Mouse (Mus musculus) forebrain, embryonic 11.5 days (tissue): Measurements from ENCODE around the gene Aif1. TPM values are rescaled to one million over a fixed set of nuclear protein-coding genes. Genes with fewer than 3 reads are reported as not detected.

ENCODE experiments used
- ATAC-seq: fragments of 200-750 bp; cut with Nextera tagmentation; replicated peaks from 2 replicates; pipeline ENCODE4 v1.8.0; 2017; ENCODE audit warnings: moderate TSS enrichment; ENCODE audit not compliant: low FRiP score
- DNase-seq: peaks from one replicate; pipeline ENCODE4 v3.0.0-alpha.2; 2017; ENCODE audit warnings: low spot score
- H3K27ac ChIP-seq: fragments of 300-500 bp; sonication (generic); 2 replicates; pipeline ENCODE4 v1.5.1; 2014; ENCODE audit warnings: low read depth, low read length
- H3K27me3 ChIP-seq: fragments of 300-500 bp; sonication (generic); 2 replicates; pipeline ENCODE4 v1.6.1; 2014; ENCODE audit warnings: mild to moderate bottlenecking, low read length, mixed read lengths; ENCODE audit not compliant: control insufficient read depth, insufficient read depth
- H3K36me3 ChIP-seq: fragments of 300-500 bp; sonication (generic); 2 replicates; pipeline ENCODE4 v1.6.1; 2014; ENCODE audit warnings: mild to moderate bottlenecking, low read length, moderate library complexity, mixed read lengths; ENCODE audit not compliant: control insufficient read depth, insufficient read depth
- H3K4me1 ChIP-seq: fragments of 300-500 bp; sonication (generic); replicated peaks from 2 replicates; pipeline ENCODE4 v1.6.1; 2014; ENCODE audit warnings: low read length, mixed read lengths; ENCODE audit not compliant: control insufficient read depth, insufficient read depth
- H3K4me2 ChIP-seq: fragments of 300-500 bp; sonication (generic); 2 replicates; pipeline ENCODE4 v1.6.1; 2014; ENCODE audit warnings: low read depth, mild to moderate bottlenecking, low read length, moderate library complexity, mixed read lengths; ENCODE audit not compliant: severe bottlenecking
- H3K4me3 ChIP-seq: fragments of 300-500 bp; sonication (generic); 2 replicates; pipeline ENCODE4 v1.5.1; 2014; ENCODE audit warnings: low read depth, low read length
- H3K9ac ChIP-seq: fragments of 300-500 bp; sonication (generic); 2 replicates; pipeline ENCODE4 v1.6.1; 2014; ENCODE audit warnings: low read length
- H3K9me3 ChIP-seq: fragments of 300-500 bp; sonication (generic); 2 replicates; pipeline ENCODE4 v1.6.1; 2016; ENCODE audit warnings: low read length, mixed read lengths; ENCODE audit not compliant: control insufficient read depth
- WGBS: fragments of 180-500 bp; shearing (Covaris S2); extraction: QIAGEN DNeasy Blood & Tissue Kit; methylation state at CpG from one replicate; pipeline ENCODE4 v1.1.7; 2014; 5-methylcytosine and 5-hydroxymethylcytosine counted together
- polyA plus RNA-seq: library from polyadenylated mRNA; unstranded; fragments of >200 nt; fragmentation: Nextera tagmentation; extraction: Ambion mirVana; gene quantifications from 2 replicates; pipeline ENCODE4 v1.2.1, GENCODE M21; 2014

Gene Aif1
- polyA plus RNA-seq, 1 experiment from 2014 or later, result 3.5 TPM

DNA sequence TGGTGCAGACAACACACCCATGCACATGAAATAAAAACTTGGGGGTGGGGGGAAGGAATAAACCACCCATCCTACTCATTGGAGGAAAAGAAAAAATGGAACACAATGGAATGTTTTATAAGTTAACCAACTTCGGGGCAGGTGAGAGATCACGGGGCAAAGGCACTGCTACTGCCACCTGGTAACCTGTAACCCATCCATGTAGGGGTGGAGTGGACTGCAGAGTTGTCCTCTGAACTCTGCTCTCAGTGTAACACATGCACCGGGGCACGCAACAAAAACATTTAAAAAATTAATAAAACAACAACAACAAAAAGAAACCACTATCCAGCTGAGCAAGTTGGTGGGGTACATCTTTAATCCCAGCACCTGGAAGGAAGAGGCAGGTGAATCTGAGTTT is 23.7 kb downstream of the Aif1 start:
- ATAC-seq, result no peak
- Histone ChIP-seq H3K27ac (no peak overlapping the region), H3K9ac (no peak overlapping the region), H3K27me3 (no peaks in the 10 kb centered on the region), H3K4me2 (no peak overlapping the region), H3K4me1 (no peaks in the 10 kb centered on the region), H3K9me3 (no peaks in the 10 kb centered on the region), H3K4me3 (no peak overlapping the region), H3K36me3 (peaks cover 65% of the 10 kb centered on the region)
- DNase-seq, result no peak
- WGBS, result 97% methylated on average over 4 of the region's 4 CpGs

DNA sequence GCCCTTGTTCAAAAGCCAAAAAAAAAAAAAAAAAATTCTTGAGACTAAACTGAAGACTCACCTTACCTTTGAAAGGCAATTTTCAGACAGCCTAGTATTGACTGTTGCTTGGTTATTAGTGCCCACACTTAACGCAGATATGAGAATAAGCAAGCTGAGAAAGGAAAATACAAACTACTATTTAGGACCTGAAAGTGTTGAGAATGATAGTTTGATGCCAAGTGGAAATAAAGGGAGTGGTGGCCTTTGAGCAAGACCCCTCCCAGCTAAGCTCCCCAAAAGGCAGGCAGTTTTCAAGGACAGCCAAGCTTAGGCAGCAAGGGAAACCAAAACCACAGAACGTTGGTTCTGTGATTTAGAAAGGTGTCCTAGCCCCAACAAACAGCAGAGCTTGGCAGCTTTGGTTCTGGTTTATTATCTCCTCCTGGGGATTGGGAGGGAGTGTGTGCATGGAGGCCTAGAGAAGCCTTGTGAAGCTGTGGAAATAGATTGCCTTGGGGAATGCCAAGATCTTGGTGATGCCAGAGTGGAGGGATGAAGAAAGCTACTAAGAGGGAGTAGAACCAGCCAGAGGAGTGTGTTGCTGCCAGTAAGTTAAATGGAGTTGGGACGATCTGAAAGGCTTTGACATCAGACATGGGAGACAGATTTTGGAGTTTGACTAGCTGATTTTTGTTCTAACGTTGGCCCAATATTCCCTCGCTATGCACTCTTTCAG is 27.8 kb downstream of the Aif1 start:
- no peak for ATAC-seq
- 70% methylated on average over 5 of the region's 5 CpGs for WGBS
- no peak for DNase-seq
- Histone ChIP-seq H3K4me1 (no peaks in the 10 kb centered on the region), H3K36me3 (peaks cover 58% of the 10 kb centered on the region), H3K9me3 (no peaks in the 10 kb centered on the region), H3K4me2 (no peak overlapping the region), H3K4me3 (no peak overlapping the region), H3K27me3 (no peaks in the 10 kb centered on the region), H3K27ac (0 out of 2 replicates have a peak overlapping the region, but pooled peaks have one; percentile 6), H3K9ac (no peak overlapping the region)

DNA sequence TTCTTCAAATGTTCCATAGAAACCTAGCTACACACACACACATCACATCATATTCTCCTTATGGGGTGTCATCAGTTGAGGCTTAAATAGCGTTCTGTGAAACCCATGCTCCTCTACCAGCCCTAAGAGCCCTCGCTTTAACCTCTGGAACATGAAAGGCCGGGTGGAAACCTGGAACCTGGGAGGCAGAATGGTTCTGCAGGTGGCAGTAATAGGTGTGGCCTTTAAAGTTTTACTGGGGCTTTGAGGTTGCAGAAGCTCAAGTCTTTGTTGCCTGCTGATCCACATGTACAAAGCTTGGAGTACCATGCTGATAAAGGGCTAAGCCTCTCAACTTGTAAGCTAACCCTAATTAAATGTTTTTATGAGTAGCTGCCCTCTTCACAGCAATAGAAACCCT is 28.5 kb downstream of the Aif1 start:
- ATAC-seq (no peak), DNase-seq (no peak)
- Histone ChIP-seq H3K4me2 (no peak overlapping the region), H3K27ac (no peak overlapping the region), H3K4me1 (no peaks in the 10 kb centered on the region), H3K27me3 (no peaks in the 10 kb centered on the region), H3K4me3 (no peak overlapping the region), H3K36me3 (peaks cover 58% of the 10 kb centered on the region), H3K9me3 (no peaks in the 10 kb centered on the region), H3K9ac (no peak overlapping the region)
- 65% methylated on average over 3 of the region's 3 CpGs for WGBS

DNA sequence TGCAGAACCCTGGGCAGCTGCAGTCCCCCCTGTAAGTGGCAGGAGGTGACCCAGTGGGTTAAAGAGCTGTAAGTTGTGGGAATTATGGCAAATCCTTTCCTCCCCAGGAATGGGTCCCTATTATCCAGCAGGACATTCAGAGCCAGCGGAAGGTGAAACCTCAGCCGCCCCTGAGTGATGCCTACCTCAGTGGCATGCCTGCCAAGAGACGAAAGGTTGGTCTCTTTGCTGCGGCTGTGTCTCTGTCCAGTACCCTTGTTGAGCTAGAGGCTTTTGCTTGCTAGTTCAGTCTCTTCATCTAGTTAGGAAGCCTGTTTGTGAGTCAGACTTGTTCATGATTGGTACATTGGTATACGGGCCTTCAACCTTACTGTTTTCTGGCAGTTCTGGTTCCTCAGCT is 29.7 kb downstream of the Aif1 start:
- Histone ChIP-seq H3K4me1 (no peaks in the 10 kb centered on the region), H3K9me3 (no peaks in the 10 kb centered on the region), H3K4me2 (no peak overlapping the region), H3K4me3 (no peak overlapping the region), H3K36me3 (peaks cover 59% of the 10 kb centered on the region), H3K9ac (no peak overlapping the region), H3K27me3 (no peaks in the 10 kb centered on the region), H3K27ac (no peak overlapping the region)
- no peak for DNase-seq
- no peak for ATAC-seq
- whole genome bisulfite sequencing, result 89% methylated on average over 5 of the region's 5 CpGs

GRCm38 (mm10) chr17:35141971-35142370 is 33.9 kb downstream of the Aif1 start:
- Histone ChIP-seq H3K36me3 (peaks cover 55% of the 10 kb centered on the region), H3K9me3 (no peaks in the 10 kb centered on the region), H3K4me2 (no peak overlapping the region), H3K4me1 (no peaks in the 10 kb centered on the region; the same call in 1 of the 2 replicates), H3K27me3 (no peaks in the 10 kb centered on the region), H3K4me3 (no peak overlapping the region), H3K27ac (no peak overlapping the region), H3K9ac (no peak overlapping the region)
- DNase-seq, result no peak
- WGBS, result 89% methylated on average over 6 of the region's 6 CpGs
- ATAC-seq, result no peak

DNA sequence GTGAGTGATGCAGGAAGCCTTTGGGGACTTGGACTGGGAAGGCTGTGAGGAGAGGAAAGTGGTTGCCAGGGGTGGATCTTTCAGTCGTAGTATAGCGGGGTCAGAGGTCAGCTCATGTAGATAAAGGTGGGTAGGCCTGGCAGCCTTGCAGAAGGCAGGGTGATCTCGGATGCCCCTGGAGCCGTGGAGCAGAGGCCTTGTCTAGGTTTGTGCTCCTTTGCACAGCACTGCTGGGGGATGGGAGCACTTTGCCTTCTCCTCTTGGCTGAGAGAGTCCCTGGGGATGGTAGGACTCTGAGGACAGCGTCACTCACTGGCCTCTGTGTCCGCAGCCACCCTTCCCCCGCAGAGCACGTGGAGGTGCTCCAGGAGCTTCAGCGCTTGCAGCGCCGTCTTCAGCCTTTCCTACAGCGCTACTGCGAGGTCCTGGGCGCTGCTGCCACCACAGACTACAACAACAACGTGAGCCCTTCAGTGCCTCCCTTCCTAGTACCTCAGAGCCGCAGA is 35.3 kb downstream of the Aif1 start:
- 84% methylated on average over 16 of the region's 16 CpGs for WGBS
- DNase-seq (peak; percentile 55), ATAC-seq (no peak)
- Histone ChIP-seq H3K27me3 (no peaks in the 10 kb centered on the region), H3K4me3 (no peak overlapping the region), H3K4me2 (no peak overlapping the region), H3K9me3 (no peaks in the 10 kb centered on the region), H3K27ac (no peak overlapping the region), H3K36me3 (peaks cover 50% of the 10 kb centered on the region), H3K9ac (no peak overlapping the region), H3K4me1 (peaks cover 3% of the 10 kb centered on the region)

DNA sequence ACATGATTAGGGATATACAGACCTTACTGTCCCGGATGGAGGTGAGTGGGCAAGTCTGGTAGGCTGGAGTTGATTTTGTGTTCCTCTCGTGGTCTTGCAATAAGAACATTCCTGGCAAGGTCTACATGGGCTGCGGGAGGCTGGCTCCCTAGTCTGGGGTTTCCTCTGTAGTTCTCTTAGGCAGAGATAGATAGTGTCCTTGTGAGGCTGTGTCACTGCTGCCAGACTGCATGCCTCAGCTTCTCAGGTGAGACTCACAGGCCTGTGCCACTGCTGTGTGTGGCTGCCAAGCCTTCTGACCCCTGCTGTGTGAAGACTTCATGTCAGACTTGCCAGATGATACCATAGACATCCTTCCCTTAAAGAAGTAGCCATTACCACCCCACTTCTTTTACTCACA is 36.6 kb downstream of the Aif1 start:
- H3K9me3 ChIP-seq, result no peaks in the 10 kb centered on the region
- H3K4me3 ChIP-seq, result no peak overlapping the region
- H3K27me3 ChIP-seq, result no peaks in the 10 kb centered on the region
- H3K4me2 ChIP-seq, result no peak overlapping the region
- H3K9ac ChIP-seq, result no peak overlapping the region
- H3K4me1 ChIP-seq, result peaks cover 3% of the 10 kb centered on the region
- ATAC-seq (no peak), DNase-seq (no peak)
- no peak overlapping the region for H3K27ac ChIP-seq
- WGBS, result 98% methylated on average over 3 of the region's 3 CpGs
- peaks cover 37% of the 10 kb centered on the region for H3K36me3 ChIP-seq

DNA sequence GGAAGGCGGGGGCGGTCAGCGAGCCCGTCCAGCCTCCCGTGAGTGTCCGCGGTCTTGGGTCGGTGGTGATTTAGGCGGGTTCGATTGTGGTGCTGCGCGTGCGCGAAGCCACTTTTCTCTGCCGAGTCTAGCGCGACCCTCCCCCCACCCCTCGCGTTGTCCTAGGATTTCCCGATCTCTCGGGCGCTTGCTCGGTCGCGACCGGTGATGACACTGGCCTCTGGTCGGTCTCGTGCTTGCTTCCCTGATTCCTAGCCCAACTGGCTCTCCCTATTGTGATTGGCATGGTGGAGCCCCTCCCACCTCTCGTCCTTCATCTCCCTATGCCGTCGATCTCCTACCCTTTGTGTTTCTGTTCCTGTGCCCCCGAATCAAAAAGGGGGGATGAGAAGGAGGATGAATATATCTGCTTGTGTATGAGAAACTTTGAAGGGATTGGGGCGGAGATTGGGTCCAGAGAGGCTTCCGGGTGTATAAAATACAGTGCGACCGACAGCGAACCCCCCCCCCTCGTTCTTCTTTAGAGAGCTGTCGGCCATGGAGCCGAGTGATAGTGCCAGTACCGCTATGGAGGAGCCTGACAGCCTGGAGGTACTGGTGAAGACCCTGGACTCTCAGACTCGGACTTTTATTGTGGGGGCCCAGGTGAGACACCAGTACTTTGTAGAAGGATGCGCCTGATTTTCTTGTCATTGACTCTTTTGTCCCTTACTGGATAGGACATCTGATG is 40.1 kb downstream of the Aif1 start:
- Histone ChIP-seq H3K9me3 (no peaks in the 10 kb centered on the region), H3K27me3 (no peaks in the 10 kb centered on the region), H3K27ac (peak overlapping the region; percentile 92), H3K9ac (peak overlapping the region; percentile 77), H3K4me2 (peak overlapping the region; percentile 71), H3K4me3 (peak overlapping the region; percentile 82), H3K36me3 (peaks cover 11% of the 10 kb centered on the region; the same call in 1 of the 2 replicates), H3K4me1 (peaks cover 3% of the 10 kb centered on the region)
- no peak for DNase-seq
- ATAC-seq, result peak; percentile 66
- 1% methylated on average over 42 of the region's 43 CpGs for WGBS
